Mouse (Mus musculus) cerebellum, adult 2 months (tissue): ENCODE data around the gene Kctd14.

Experiments
- CTCF ChIP-seq: fragments of 200-500 bp; IDR thresholded peaks from 2 replicates; pipeline ENCODE4 v1.5.1; 2011; ENCODE audit warnings: low read depth, mild to moderate bottlenecking, control low read depth, low read length, moderate library complexity, borderline replicate concordance; ENCODE audit not compliant: insufficient read depth
- POLR2A ChIP-seq: fragments of 200-500 bp; IDR thresholded peaks from 2 replicates; pipeline ENCODE4 v1.6.1; 2011; ENCODE audit warnings: low read length, control low read depth, borderline replicate concordance; ENCODE audit not compliant: insufficient read depth

GRCm38 (mm10) chr7:97473001-97473400, 21.9 kb downstream of the Kctd14 start:
- no peak for TF ChIP-seq POLR2A
- no peak for TF ChIP-seq CTCF
